Mouse (Mus musculus) liver, adult 2 months (tissue): Measurements from ENCODE around the gene Hectd4. TPM values are rescaled to one million over a fixed set of nuclear protein-coding genes. Genes with fewer than 3 reads are reported as not detected.

ENCODE experiments used
- DNase-seq: peaks from one replicate; pipeline ENCODE4 v3.0.0-alpha.2; 2011; ENCODE audit warnings: low read depth, low spot score; ENCODE audit errors: extremely low read depth
- H3K27ac ChIP-seq: fragments of 200-500 bp; replicated peaks from 2 replicates; pipeline ENCODE4 v1.5.1; 2012; ENCODE audit warnings: low read depth, mild to moderate bottlenecking, control low read depth, inconsistent platforms, low read length; ENCODE audit not compliant: insufficient read depth
- H3K27me3 ChIP-seq: fragments of 200-500 bp; 2 replicates; pipeline ENCODE4 v1.6.1; 2012; ENCODE audit warnings: mild to moderate bottlenecking, moderate library complexity, low read length, inconsistent platforms; ENCODE audit not compliant: control insufficient read depth, insufficient read depth
- H3K36me3 ChIP-seq: fragments of 200-500 bp; 2 replicates; pipeline ENCODE4 v1.6.1; 2012; ENCODE audit warnings: low read length, inconsistent platforms; ENCODE audit not compliant: control insufficient read depth, insufficient read depth
- H3K4me1 ChIP-seq: fragments of 200-500 bp; 2 replicates; pipeline ENCODE4 v1.6.1; 2011; ENCODE audit warnings: low read length; ENCODE audit not compliant: control insufficient read depth, insufficient read depth
- H3K4me3 ChIP-seq: fragments of 200-500 bp; 2 replicates; pipeline ENCODE4 v1.5.1; 2011; ENCODE audit warnings: low read depth, mild to moderate bottlenecking, control low read depth, low read length, moderate library complexity; ENCODE audit not compliant: insufficient read depth
- H3K79me2 ChIP-seq: fragments of 200-500 bp; 2 replicates; pipeline ENCODE4 v1.6.1; 2012; ENCODE audit warnings: inconsistent platforms, mild to moderate bottlenecking, low read length, moderate library complexity; ENCODE audit not compliant: control insufficient read depth, insufficient read depth
- H3K9ac ChIP-seq: fragments of 200-500 bp; 2 replicates; pipeline ENCODE4 v1.6.1; 2012; ENCODE audit warnings: low read depth, mild to moderate bottlenecking, control low read depth, inconsistent platforms, low read length
- CTCF ChIP-seq: fragments of 200-500 bp; IDR thresholded peaks from 2 replicates; pipeline ENCODE4 v1.5.1; 2011; ENCODE audit warnings: low read depth, low read length, control low read depth
- POLR2A ChIP-seq: fragments of 200-500 bp; IDR thresholded peaks from 2 replicates; pipeline ENCODE4 v1.6.1; 2011; ENCODE audit warnings: low read length, control low read depth; ENCODE audit not compliant: insufficient read depth; ENCODE audit errors: extremely low read depth
- WGBS: fragments of 180-500 bp; shearing (Covaris S2); methylation state at CpG from one replicate; pipeline ENCODE4 v1.1.7; 2018; 5-methylcytosine and 5-hydroxymethylcytosine counted together
- polyA plus RNA-seq: library from polyadenylated mRNA; depleted of rRNA; stranded (reverse); fragments of >200 nt; gene quantifications from 2 replicates; pipeline ENCODE4 v1.2.3, GENCODE M21; 2012
- total RNA-seq: library from RNA; depleted of rRNA; stranded (reverse); fragments of >200 nt; gene quantifications from 2 replicates; pipeline ENCODE4 v1.2.3, GENCODE M21; 2014

The Hectd4 gene
- total and polyA plus RNA-seq, 2 experiments, result 7.6 to 9.7 TPM

DNA sequence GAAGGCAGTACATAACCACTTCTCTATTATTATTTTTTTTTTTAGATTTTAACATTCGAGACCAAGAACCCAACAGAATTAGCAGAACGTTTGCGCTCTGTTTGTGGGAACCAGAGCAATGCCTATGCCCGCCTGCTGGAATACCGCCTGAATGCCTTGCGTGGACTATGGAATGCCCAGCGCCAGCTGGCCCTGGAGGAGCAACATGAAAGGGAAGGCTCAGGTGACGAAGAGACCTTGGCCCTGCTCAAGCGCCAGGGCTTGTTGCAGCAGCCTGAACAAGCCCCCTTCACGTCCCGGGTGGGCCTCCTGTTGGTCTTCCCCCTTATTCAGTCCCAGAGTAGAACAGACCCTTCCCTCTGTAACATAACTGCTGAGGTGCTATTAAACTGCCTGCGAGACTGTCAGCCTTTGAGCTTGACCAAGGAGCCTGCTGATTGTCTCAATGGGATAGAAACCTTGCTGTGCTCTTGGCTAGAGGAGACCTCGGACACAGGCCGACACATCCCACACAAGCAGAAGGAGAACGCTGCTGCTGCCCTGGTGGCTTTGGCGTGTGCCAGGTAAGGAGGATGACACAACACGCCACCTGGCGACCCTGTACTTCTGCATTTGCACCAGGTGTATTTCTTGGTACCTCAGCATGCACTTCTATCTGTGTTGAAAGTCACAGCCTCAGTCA is 33.9 kb downstream of the Hectd4 start:
- WGBS, result 94% methylated on average over 18 of the region's 18 CpGs
- peaks cover 3% of the 10 kb centered on the region for H3K4me1 ChIP-seq

GRCm38 (mm10) chr5:121254977-121255376 is 35.0 kb downstream of the Hectd4 start:
- no peak overlapping the region for H3K4me3 ChIP-seq
- no peak overlapping the region for H3K9ac ChIP-seq
- no peak for DNase-seq
- H3K36me3 ChIP-seq, result no peaks in the 10 kb centered on the region; the same call in 1 of the 2 replicates
- H3K79me2 ChIP-seq, result no peaks in the 10 kb centered on the region; the same call in 1 of the 2 replicates
- H3K4me1 ChIP-seq, result peaks cover 3% of the 10 kb centered on the region
- no peak for TF ChIP-seq POLR2A
- no peaks in the 10 kb centered on the region for H3K27me3 ChIP-seq
- WGBS, result 87% methylated on average over 7 of the region's 7 CpGs
- H3K27ac ChIP-seq, result no peak overlapping the region

More for the DNA sequence above, 33.9 kb downstream of the Hectd4 start:
- no peaks in the 10 kb centered on the region for H3K27me3 ChIP-seq
- no peak overlapping the region for H3K27ac ChIP-seq
- no peak for DNase-seq
- no peaks in the 10 kb centered on the region; the same call in 1 of the 2 replicates for H3K36me3 ChIP-seq
- no peak overlapping the region for H3K9ac ChIP-seq
- TF ChIP-seq POLR2A (no peak), CTCF (no peak)
- H3K79me2 ChIP-seq, result peaks cover 2% of the 10 kb centered on the region; the same call in 1 of the 2 replicates
- H3K4me3 ChIP-seq, result no peak overlapping the region

- no peak for DNase-seq
- Histone ChIP-seq H3K4me1 (no peaks in the 10 kb centered on the region), H3K9ac (no peak overlapping the region), H3K36me3 (peaks cover 8% of the 10 kb centered on the region; the same call in 1 of the 2 replicates), H3K79me2 (no peaks in the 10 kb centered on the region), H3K4me3 (no peak overlapping the region), H3K27ac (no peak overlapping the region), H3K27me3 (no peaks in the 10 kb centered on the region)
- 95% methylated on average over 3 of the region's 3 CpGs for WGBS
- TF ChIP-seq POLR2A (no peak), CTCF (no peak)
Measured at GRCm38 (mm10) chr5:121261806-121262205, 41.8 kb downstream of the Hectd4 start.

- TF ChIP-seq POLR2A (no peak), CTCF (no peak)
- no peak for DNase-seq
- Histone ChIP-seq H3K79me2 (no peaks in the 10 kb centered on the region), H3K27me3 (no peaks in the 10 kb centered on the region), H3K27ac (no peak overlapping the region), H3K9ac (no peak overlapping the region), H3K36me3 (peaks cover 8% of the 10 kb centered on the region; the same call in 1 of the 2 replicates), H3K4me1 (no peaks in the 10 kb centered on the region), H3K4me3 (no peak overlapping the region)
- WGBS, result 96% methylated on average over 8 of the region's 8 CpGs
Measured at GRCm38 (mm10) chr5:121262415-121262814, 42.4 kb downstream of the Hectd4 start.

DNA sequence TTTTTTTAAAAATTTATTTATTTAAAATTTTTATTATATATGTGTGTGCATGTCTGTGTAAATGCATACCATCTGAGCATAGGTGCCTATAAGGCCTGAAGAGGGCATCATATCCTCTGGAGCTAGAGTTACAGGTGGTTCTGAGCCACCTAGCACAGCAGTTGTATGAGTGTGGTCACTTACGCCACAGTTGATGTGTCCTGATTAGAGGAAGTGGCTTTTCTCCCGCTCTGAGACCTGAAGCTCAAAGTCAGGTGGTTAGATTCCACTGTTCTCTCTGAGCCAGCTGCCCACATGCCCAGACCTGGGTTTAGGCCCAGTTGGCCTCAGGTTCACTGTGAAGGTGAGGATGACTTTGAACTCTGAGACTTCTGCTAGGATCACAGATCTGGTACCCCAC is 44.6 kb downstream of the Hectd4 start:
- DNase-seq, result no peak
- 81% methylated on average over 2 of the region's 2 CpGs for WGBS
- no peak overlapping the region for H3K9ac ChIP-seq
- TF ChIP-seq CTCF, result no peak
- TF ChIP-seq POLR2A, result no peak
- no peaks in the 10 kb centered on the region for H3K79me2 ChIP-seq
- H3K4me1 ChIP-seq, result no peaks in the 10 kb centered on the region
- no peak overlapping the region for H3K27ac ChIP-seq
- H3K4me3 ChIP-seq, result no peak overlapping the region
- peaks cover 8% of the 10 kb centered on the region; the same call in 1 of the 2 replicates for H3K36me3 ChIP-seq
- no peaks in the 10 kb centered on the region for H3K27me3 ChIP-seq

GRCm38 (mm10) chr5:121266741-121267382 is 46.8 kb downstream of the Hectd4 start:
- H3K36me3 ChIP-seq, result peaks cover 8% of the 10 kb centered on the region; the same call in 1 of the 2 replicates
- peak; percentile 31 for DNase-seq
- no peaks in the 10 kb centered on the region for H3K79me2 ChIP-seq
- TF ChIP-seq POLR2A (no peak), CTCF (peak; percentile 80)
- H3K27ac ChIP-seq, result no peak overlapping the region
- no peaks in the 10 kb centered on the region for H3K4me1 ChIP-seq
- no peaks in the 10 kb centered on the region for H3K27me3 ChIP-seq
- no peak overlapping the region for H3K9ac ChIP-seq
- no peak overlapping the region for H3K4me3 ChIP-seq
- WGBS, result 77% methylated on average over 7 of the region's 7 CpGs
